Mouse (Mus musculus) frontal cortex, adult 2 months (tissue): ENCODE measurements at regions not wholly inside any gene's neighbourhood (a gene's known extent, or its start where the extent isn't known, plus 50 kb on each side); places are given as distances from the start of the nearest gene placed in this dataset.

ENCODE experiments used
- DNase-seq, 2 experiments: peaks; one replicate each; pipeline ENCODE4 v3.0.0; 2022; ENCODE audit warnings: low spot score in 1 of 2; ENCODE audit errors: extremely low spot score in 1 of 2

DNA sequence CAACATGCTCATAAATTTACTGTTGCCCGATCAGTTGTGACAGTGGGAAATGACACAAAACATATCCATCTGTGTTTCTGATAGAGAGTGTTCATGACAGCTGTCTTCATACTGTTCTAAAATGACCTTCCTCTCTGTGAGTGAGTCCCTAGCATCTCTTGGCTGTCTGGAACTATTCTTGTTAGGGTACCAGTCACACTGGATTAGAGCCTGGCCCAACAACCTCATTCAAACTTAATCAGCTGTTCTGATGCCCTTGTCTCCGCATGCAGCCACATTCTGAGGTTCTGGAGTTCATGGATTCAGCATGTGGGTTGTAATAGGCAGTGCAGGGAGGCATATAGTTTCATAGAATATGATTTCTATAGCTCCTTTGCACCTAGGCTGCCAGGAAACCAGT, 238.4 kb downstream of the Xxylt1 start:
- DNase-seq, result no peak

DNA sequence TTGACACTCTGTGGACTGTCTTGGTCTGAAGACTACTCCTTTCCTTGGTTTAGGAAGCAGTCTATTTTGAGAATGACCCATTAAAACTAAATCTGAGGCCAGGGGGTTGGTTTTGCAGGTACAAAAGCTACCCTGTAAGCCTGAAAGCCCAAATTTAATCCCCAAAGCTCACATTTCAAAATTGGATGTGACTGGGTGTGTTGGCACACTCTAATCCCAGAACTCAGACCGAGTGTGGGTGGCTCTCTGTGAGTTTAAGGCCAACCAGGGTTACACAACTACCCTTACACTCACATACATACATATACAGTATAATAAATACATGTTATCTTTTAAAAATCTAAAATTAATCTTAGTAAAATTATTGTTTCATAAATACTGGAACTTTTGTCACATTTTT, 228.6 kb downstream of the Xxylt1 start:
- no peak for DNase-seq

DNA sequence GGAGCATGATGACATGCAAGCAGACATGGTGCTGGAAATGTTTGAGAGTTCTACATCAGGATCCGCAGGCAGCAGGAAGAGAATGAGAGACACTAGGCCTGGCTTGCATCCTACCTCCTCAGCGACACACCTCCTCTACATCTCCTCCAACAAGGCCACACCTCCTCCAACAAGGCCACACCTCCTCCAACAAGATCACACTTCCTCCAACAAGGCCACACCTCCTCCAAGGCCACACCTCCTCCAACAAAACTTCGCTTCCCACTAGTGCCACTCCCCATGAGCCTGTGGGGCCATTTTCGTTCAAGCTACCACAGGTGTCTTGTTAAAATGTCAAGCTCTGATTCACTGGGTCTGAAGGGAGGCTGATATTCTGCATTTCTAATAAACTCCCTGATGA, 226.5 kb downstream of the Xxylt1 start:
- no peak for DNase-seq

- no peak for DNase-seq
Observed at GRCm38 (mm10) chr16:30857656-30858055, 223.6 kb downstream of the Xxylt1 start.

GRCm38 (mm10) chr16:30869136-30869909, 211.9 kb downstream of the Xxylt1 start:
- DNase-seq, result no peak

DNA sequence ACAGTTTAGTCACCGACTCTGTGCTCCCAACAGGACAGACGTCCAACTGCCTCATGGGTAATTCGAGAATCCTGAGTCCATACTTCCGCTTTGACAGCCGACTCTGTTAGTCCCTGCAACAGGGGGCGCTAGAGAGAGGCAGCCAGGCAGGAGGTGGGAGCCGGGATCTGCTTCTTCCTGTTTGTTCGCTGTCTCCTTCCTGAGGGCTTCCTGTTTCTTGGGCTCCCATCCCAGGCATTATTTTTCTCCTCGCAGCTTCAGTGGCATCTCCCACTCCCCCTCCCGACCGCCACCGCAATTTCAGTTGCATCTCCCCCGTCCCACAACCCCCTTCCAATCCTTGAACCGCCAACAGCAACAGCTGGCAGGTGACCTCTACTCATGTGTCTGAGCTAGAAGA, 211.1 kb downstream of the Xxylt1 start:
- DNase-seq, result no peak

DNA sequence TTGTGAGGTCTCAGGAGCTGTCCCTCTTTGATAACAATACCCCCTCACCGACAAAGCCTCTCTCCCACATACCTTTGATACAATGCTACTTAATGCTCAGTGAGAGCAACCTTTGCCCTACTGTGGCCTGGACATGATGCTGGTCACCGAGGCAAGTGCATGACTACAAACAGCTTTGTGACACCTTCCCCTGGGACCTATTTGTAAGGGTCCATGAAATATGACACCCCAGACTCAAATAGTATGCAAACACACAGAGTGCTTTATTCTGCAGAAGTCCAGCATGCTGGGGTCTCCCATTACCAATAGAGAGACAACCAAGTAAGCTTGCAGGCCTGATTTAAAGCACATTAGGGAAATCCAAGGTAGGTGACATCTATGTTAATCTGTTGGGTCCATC, 210.6 kb downstream of the Xxylt1 start:
- no peak for DNase-seq

- peak in 1 of 2 experiments; percentile 36 for DNase-seq
Observed at GRCm38 (mm10) chr16:30872147-30872546, 209.1 kb downstream of the Xxylt1 start.

GRCm38 (mm10) chr16:30873493-30874211, 207.6 kb downstream of the Xxylt1 start:
- no peak for DNase-seq

GRCm38 (mm10) chr16:30875235-30875829, 205.9 kb downstream of the Xxylt1 start:
- no peak for DNase-seq

GRCm38 (mm10) chr16:30878821-30879220, 202.4 kb downstream of the Xxylt1 start:
- no peak for DNase-seq

DNA sequence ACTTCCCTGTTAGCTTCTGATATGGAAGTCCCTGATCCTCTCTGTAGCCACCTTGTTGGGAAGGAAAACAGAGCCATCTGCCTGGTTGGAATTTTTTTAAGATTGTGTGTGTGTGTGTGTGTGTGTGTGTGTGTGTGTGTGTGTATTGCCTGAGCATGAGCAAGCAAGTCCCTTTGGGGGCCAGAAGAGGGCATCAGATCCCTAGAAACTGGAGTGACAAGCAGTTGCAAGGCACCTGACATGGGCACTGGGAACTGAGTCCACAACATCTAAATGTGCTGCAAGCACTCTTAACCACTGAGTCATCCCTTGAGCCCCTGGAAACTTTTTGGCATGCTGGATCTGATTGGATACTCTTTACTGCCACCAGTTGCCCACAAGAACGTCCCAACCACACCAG, 201.4 kb downstream of the Xxylt1 start:
- no peak for DNase-seq

- no peak for DNase-seq
Observed at GRCm38 (mm10) chr16:30880682-30881081, 200.6 kb downstream of the Xxylt1 start.

- no peak for DNase-seq
Observed at GRCm38 (mm10) chr16:30881186-30881585, 200.0 kb downstream of the Xxylt1 start.

GRCm38 (mm10) chr16:30883490-30884188, 197.6 kb downstream of the Xxylt1 start:
- DNase-seq, result no peak

DNA sequence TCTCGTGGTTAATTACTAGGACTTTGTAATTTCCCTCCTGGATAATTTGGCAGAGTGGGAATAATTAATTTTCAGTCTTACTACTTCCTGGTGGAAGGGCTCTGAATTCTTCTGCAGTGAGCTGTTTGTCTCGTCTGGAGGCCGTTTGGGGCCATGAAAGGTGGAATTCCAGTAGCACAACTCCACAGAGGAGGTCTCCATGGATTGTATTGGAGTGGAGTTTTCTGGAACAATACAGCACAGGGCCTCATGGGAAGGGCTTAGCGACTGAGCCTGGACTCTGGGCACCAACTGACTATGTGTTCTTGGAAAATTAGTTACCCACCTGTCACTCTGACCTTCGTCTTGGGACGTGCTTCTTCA, 197.1 kb downstream of the Xxylt1 start:
- no peak for DNase-seq

DNA sequence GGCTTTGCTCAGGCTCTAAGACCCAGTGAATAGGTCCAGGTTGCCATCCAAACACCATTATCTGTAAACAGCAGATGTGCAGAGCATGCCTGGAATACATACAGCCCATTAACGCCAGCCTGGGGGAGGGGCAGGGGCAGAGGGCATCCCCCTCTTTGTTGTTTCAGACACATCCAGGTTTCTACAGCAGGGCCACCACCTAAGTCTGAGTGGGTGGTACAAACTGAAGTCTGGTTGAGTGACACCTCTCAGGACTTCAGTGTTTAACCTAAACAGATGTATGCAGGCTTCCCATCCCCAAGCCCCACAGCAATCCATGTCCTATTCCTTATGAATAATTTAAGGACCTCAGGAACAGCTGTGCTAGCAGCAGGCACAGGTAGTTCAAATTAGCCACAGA, 194.2 kb downstream of the Xxylt1 start:
- no peak for DNase-seq

DNA sequence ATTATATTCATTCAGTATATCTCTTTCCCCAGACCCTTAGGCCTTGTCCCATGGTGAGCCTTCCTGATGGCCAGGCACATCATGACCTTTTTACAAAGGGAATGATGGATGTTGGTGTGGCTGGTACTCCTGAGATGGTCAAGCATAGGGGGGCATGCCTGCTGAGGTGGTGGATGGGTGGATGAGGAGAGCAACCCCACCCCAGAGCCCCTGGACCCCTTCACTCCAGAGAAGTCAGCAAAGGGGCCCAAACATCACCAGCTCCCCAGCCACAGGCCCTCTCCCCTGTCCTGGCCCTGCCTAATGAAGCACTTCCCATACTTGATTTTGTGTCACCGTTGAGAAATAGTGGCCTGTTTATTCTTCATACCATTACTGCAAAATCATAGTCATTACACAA, 193.7 kb downstream of the Xxylt1 start:
- DNase-seq, result no peak

- no peak for DNase-seq
Observed at GRCm38 (mm10) chr16:30888556-30889323, 192.5 kb downstream of the Xxylt1 start.

GRCm38 (mm10) chr16:30892606-30893005, 188.6 kb downstream of the Xxylt1 start:
- no peak for DNase-seq
